Mouse (Mus musculus): ENCODE data around the gene Tnrc6c. TPM values are rescaled to one million over a fixed set of nuclear protein-coding genes. Genes with fewer than 3 reads are reported as not detected.

The Tnrc6c gene
- total and polyA plus RNA-seq, 3 experiments = 6.9 to 16.7 (median 12.8) TPM

DNA sequence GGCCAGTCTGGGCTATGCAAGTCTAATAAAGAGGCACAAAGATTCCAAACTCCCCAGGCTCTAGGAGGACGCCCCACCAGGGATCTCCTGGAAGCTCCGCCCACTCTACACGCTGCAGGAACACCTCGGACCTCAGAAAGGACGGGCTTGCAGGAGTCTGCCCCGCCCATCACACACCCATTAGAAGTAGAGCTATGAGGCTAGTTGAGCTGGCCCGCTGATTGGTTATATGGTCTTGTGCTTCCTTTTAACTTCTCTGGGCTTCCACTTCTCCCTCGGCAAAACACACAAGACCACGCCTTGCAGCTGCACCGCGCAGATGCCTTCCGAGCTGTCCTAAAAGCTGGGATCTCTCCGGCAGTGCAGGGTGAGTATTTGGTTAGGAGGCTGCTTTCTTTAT, 43.0 kb upstream of the Tnrc6c start:
- no peak for TF ChIP-seq KAT2A (IDR thresholded peaks at IDR 0.05; ENCODE audit: insufficient replicate concordance, low read length)
- peak; percentile 51; the same call in 1 of the 2 replicates for TF ChIP-seq TCF12 (IDR thresholded peaks at IDR 0.05; ENCODE audit: low read depth, low read length)
- no peak for TF ChIP-seq ZNF384 (IDR thresholded peaks at IDR 0.05; ENCODE audit: low read depth, low read length)
- no peak for TF ChIP-seq UBTF (IDR thresholded peaks at IDR 0.05; ENCODE audit: low read depth, low read length)
- peak; percentile 61 for TF ChIP-seq NRF1 (IDR thresholded peaks at IDR 0.05; ENCODE audit: low read depth, low read length)
- TF ChIP-seq SMC3 (IDR thresholded peaks at IDR 0.05; ENCODE audit: low read depth, low read length) = no peak
- TF ChIP-seq RAD21 (IDR thresholded peaks at IDR 0.05; ENCODE audit: low read depth, low read length) = no peak
- TF ChIP-seq TBP (conservative IDR thresholded peaks at IDR 0.05; ENCODE audit: low read depth, low read length) = 0 out of 2 replicates have a peak, but pooled peaks have one; percentile 53
- TF ChIP-seq JUND (conservative IDR thresholded peaks at IDR 0.05; ENCODE audit: low read depth, low read length) = no peak
- TF ChIP-seq ETS1 (conservative IDR thresholded peaks at IDR 0.05; ENCODE audit: low read depth, low read length) = no peak
- TF ChIP-seq BHLHE40 (IDR thresholded peaks at IDR 0.05; ENCODE audit: low read depth, low read length) = no peak
- TF ChIP-seq SIN3A (IDR thresholded peaks at IDR 0.05; ENCODE audit: low read length) = no peak
- no peak for TF ChIP-seq GABPA (IDR thresholded peaks at IDR 0.05; ENCODE audit: insufficient replicate concordance, low read depth, low read length)
- TF ChIP-seq POLR2A (IDR thresholded peaks at IDR 0.05; ENCODE audit: low read depth, low read length) = peak; percentile 71
- TF ChIP-seq IRF4 (IDR thresholded peaks at IDR 0.05; ENCODE audit: low read depth, low read length) = no peak
- no peak for TF ChIP-seq JUN (IDR thresholded peaks at IDR 0.05; ENCODE audit: insufficient read depth, low read depth, low read length)
- no peak for TF ChIP-seq CHD2 (IDR thresholded peaks at IDR 0.05; ENCODE audit: low read length)
- no peak for TF ChIP-seq MAFK (IDR thresholded peaks at IDR 0.05; ENCODE audit: insufficient replicate concordance, low read length)
- no peak for TF ChIP-seq RCOR1 (conservative IDR thresholded peaks at IDR 0.05; ENCODE audit: low read depth, low read length)
- no peak for TF ChIP-seq ZMIZ1 (IDR thresholded peaks at IDR 0.05; ENCODE audit: low read depth, low read length)
- no peak for TF ChIP-seq MAZ (IDR thresholded peaks at IDR 0.05; ENCODE audit: low read depth, low read length)
- no peak for TF ChIP-seq CTCF (conservative IDR thresholded peaks at IDR 0.05 in 1 of 2, IDR thresholded peaks at IDR 0.05 in 1 of 2; ENCODE audit: low read depth in 2 of 2, low read length in 2 of 2)
- TF ChIP-seq MXI1 (IDR thresholded peaks at IDR 0.05; ENCODE audit: low read depth, low read length) = no peak; the same call in 1 of the 2 replicates
- no peak for TF ChIP-seq HCFC1 (IDR thresholded peaks at IDR 0.05; ENCODE audit: low read depth, low read length)
- TF ChIP-seq PAX5 (IDR thresholded peaks at IDR 0.05; ENCODE audit: low read length) = no peak
- TF ChIP-seq MYC (IDR thresholded peaks at IDR 0.05; ENCODE audit: low read depth, low read length) = no peak
- no peak for TF ChIP-seq USF2 (conservative IDR thresholded peaks at IDR 0.05; ENCODE audit: low read depth, low read length)
- no peak for TF ChIP-seq ZKSCAN1 (IDR thresholded peaks at IDR 0.05; ENCODE audit: borderline replicate concordance, low read depth, low read length)
- no peak for TF ChIP-seq CHD1 (IDR thresholded peaks at IDR 0.05; ENCODE audit: low read depth, low read length)
- TF ChIP-seq ZC3H11A (IDR thresholded peaks at IDR 0.05; ENCODE audit: low read depth, low read length) = no peak
- no peak for TF ChIP-seq USF1 (IDR thresholded peaks at IDR 0.05; ENCODE audit: low read depth, low read length)
- TF ChIP-seq E2F4 (IDR thresholded peaks at IDR 0.05; ENCODE audit: insufficient replicate concordance, low read depth, low read length) = no peak
- no peak for TF ChIP-seq MEF2A (IDR thresholded peaks at IDR 0.05; ENCODE audit: borderline replicate concordance, low read depth, low read length)
- TF ChIP-seq NELFE (IDR thresholded peaks at IDR 0.05; ENCODE audit: low read depth, low read length) = no peak
- peak; percentile 13; the same call in 1 of the 2 replicates for TF ChIP-seq ELF1 (IDR thresholded peaks at IDR 0.05; ENCODE audit: low read depth, low read length)
- TF ChIP-seq MAX (IDR thresholded peaks at IDR 0.05; ENCODE audit: low read length) = peak; percentile 52; the same call in 1 of the 2 replicates
- no peak for TF ChIP-seq EP300 (IDR thresholded peaks at IDR 0.05; ENCODE audit: low read length)
- TF ChIP-seq POLR2AphosphoS2 (IDR thresholded peaks at IDR 0.05; ENCODE audit: low read depth, low read length) = no peak
- peak; percentile 77 for DNase-seq (ENCODE audit: extremely low read depth)
- H3K9ac ChIP-seq (ENCODE audit: insufficient read depth, low read depth) = no peak overlapping the region

More for the DNA sequence above, 43.0 kb upstream of the Tnrc6c start:
- Histone ChIP-seq H3K36me3 (replicated peaks in 1 of 2; ENCODE audit: control insufficient read depth in 1 of 2, insufficient read depth in 1 of 2, low read length in 1 of 2) (no peaks in the 10 kb centered on the region), H3K4me2 (ENCODE audit: insufficient read depth, low read depth, poor library complexity, severe bottlenecking) (peak overlapping the region; percentile 85), H3K4me3 (replicated peaks in 1 of 3; ENCODE audit: low read depth in 2 of 3, low read length in 2 of 3, poor library complexity in 1 of 3) (peak overlapping the region; percentile 32 to 47 (median 40)), H3K9me3 (replicated peaks; ENCODE audit: low read length) (no peaks in the 10 kb centered on the region), H3K27ac (ENCODE audit: insufficient read depth, low read depth) (no peak overlapping the region), H3K27me3 (replicated peaks) (no peaks in the 10 kb centered on the region), H3K4me1 (ENCODE audit: control insufficient read depth in 1 of 2, insufficient read depth in 2 of 2) (peaks cover 22 to 63% of the 10 kb centered on the region in 2 experiments), H3K79me2 (replicated peaks; ENCODE audit: control insufficient read depth, extremely low read depth, insufficient read depth, poor library complexity, severe bottlenecking) (no peaks in the 10 kb centered on the region)
- dilution Hi-C loops (cut with MboI; ENCODE audit: extremely low pct_ligation_motif_present, extremely low pct_unique_long_range_greater_than_20kb, low sequenced_read_pairs) = no loop called here
- in situ Hi-C loops (cut with MboI; ENCODE audit: low pct_ligation_motif_present, low pct_unique_long_range_greater_than_20kb, low sequenced_read_pairs) = loop anchor here (5.0 kb wide), 2 partner anchors 41 to 219 kb away; partner anchors contain the start of gene Tnrc6c
